Mouse (Mus musculus) midbrain, embryonic 16.5 days (tissue): ENCODE results near the gene Dnaaf2. TPM values are rescaled to one million over a fixed set of nuclear protein-coding genes. Genes with fewer than 3 reads are reported as not detected.

Source experiments
- ATAC-seq: fragments of 200-750 bp; cut with Nextera tagmentation; 2 replicates; pipeline ENCODE4 v1.8.0; 2017; ENCODE audit warnings: moderate TSS enrichment
- H3K27ac ChIP-seq: fragments of 300-500 bp; sonication (generic); 2 replicates; pipeline ENCODE4 v1.5.1; 2014; ENCODE audit warnings: mild to moderate bottlenecking, low read length, mixed read lengths
- H3K27me3 ChIP-seq: fragments of 300-500 bp; sonication (generic); 2 replicates; pipeline ENCODE4 v1.6.1; 2014; ENCODE audit warnings: low read depth, low read length, mixed read lengths; ENCODE audit not compliant: control insufficient read depth, insufficient read depth
- H3K36me3 ChIP-seq: fragments of 300-500 bp; sonication (generic); 2 replicates; pipeline ENCODE4 v1.6.1; 2014; ENCODE audit warnings: mild to moderate bottlenecking, low read length, moderate library complexity, mixed read lengths; ENCODE audit not compliant: control insufficient read depth, insufficient read depth
- H3K4me1 ChIP-seq: fragments of 300-500 bp; sonication (generic); 2 replicates; pipeline ENCODE4 v1.6.1; 2014; ENCODE audit warnings: mild to moderate bottlenecking, low read length, mixed read lengths; ENCODE audit not compliant: control insufficient read depth, insufficient read depth
- H3K4me2 ChIP-seq: fragments of 300-500 bp; sonication (generic); 2 replicates; pipeline ENCODE4 v1.6.1; 2014; ENCODE audit warnings: mild to moderate bottlenecking, low read length, mixed read lengths
- H3K4me3 ChIP-seq: fragments of 300-500 bp; sonication (generic); 2 replicates; pipeline ENCODE4 v1.5.1; 2014; ENCODE audit warnings: low read depth, mild to moderate bottlenecking, low read length, moderate library complexity, mixed read lengths
- H3K9ac ChIP-seq: fragments of 300-500 bp; sonication (generic); 2 replicates; pipeline ENCODE4 v1.6.1; 2014; ENCODE audit warnings: low read depth, low read length, mixed read lengths
- H3K9me3 ChIP-seq: fragments of 300-500 bp; sonication (generic); replicated peaks from 2 replicates; pipeline ENCODE4 v1.6.1; 2014; ENCODE audit warnings: mild to moderate bottlenecking, low read length, mixed read lengths; ENCODE audit not compliant: control insufficient read depth, poor library complexity, severe bottlenecking
- WGBS: fragments of 180-500 bp; shearing (Covaris S2); extraction: QIAGEN DNeasy Blood & Tissue Kit; methylation state at CpG from one replicate; pipeline ENCODE4 v1.1.7; 2014; 5-methylcytosine and 5-hydroxymethylcytosine counted together
- polyA plus RNA-seq: library from polyadenylated mRNA; unstranded; fragments of >200 nt; fragmentation: Nextera tagmentation; extraction: Ambion mirVana; gene quantifications from 2 replicates; pipeline ENCODE4 v1.2.1, GENCODE M21; 2015

Dnaaf2 gene
- polyA plus RNA-seq, 1 experiment from 2014 or later: 5.9 TPM

- ATAC-seq: no peak
- H3K4me2 ChIP-seq: no peak overlapping the region
- H3K4me3 ChIP-seq: no peak overlapping the region
- no peak overlapping the region for H3K9ac ChIP-seq
- no peaks in the 10 kb centered on the region for H3K27me3 ChIP-seq
- WGBS: 97% methylated on average over 1 of the region's 1 CpGs
- no peak overlapping the region for H3K27ac ChIP-seq
- H3K9me3 ChIP-seq: no peaks in the 10 kb centered on the region
- peaks cover 5% of the 10 kb centered on the region; the same call in 1 of the 2 replicates for H3K36me3 ChIP-seq
- peaks cover 18% of the 10 kb centered on the region for H3K4me1 ChIP-seq
Measured at GRCm38 (mm10) chr12:69190522-69190921, 7.7 kb downstream of the Dnaaf2 start.

GRCm38 (mm10) chr12:69190074-69190473 lies 8.2 kb downstream of the Dnaaf2 start:
- H3K4me2 ChIP-seq: no peak overlapping the region
- H3K27ac ChIP-seq: no peak overlapping the region
- no peaks in the 10 kb centered on the region for H3K27me3 ChIP-seq
- H3K4me3 ChIP-seq: no peak overlapping the region
- ATAC-seq: no peak
- peaks cover 20% of the 10 kb centered on the region for H3K4me1 ChIP-seq
- WGBS: 94% methylated on average over 9 of the region's 9 CpGs
- no peaks in the 10 kb centered on the region for H3K9me3 ChIP-seq
- no peak overlapping the region for H3K9ac ChIP-seq
- peaks cover 5% of the 10 kb centered on the region; the same call in 1 of the 2 replicates for H3K36me3 ChIP-seq

GRCm38 (mm10) chr12:69186811-69187471 lies 11.3 kb downstream of the Dnaaf2 start:
- Histone ChIP-seq H3K27me3 (no peaks in the 10 kb centered on the region), H3K36me3 (peaks cover 5% of the 10 kb centered on the region; the same call in 1 of the 2 replicates), H3K27ac (no peak overlapping the region), H3K4me2 (no peak overlapping the region; the same call in 1 of the 2 replicates), H3K9me3 (no peaks in the 10 kb centered on the region), H3K4me1 (peaks cover 30% of the 10 kb centered on the region), H3K4me3 (no peak overlapping the region), H3K9ac (no peak overlapping the region)
- no peak for ATAC-seq
- 75% methylated on average over 5 of the region's 5 CpGs for WGBS

- peak overlapping the region; percentile 87 for H3K9ac ChIP-seq
- peaks cover 30% of the 10 kb centered on the region for H3K4me1 ChIP-seq
- no peak for ATAC-seq
- 72% methylated on average over 7 of the region's 7 CpGs for WGBS
- no peaks in the 10 kb centered on the region for H3K9me3 ChIP-seq
- H3K4me2 ChIP-seq: peak overlapping the region; percentile 94
- peaks cover 5% of the 10 kb centered on the region; the same call in 1 of the 2 replicates for H3K36me3 ChIP-seq
- peak overlapping the region; percentile 88 for H3K4me3 ChIP-seq
- no peak overlapping the region for H3K27ac ChIP-seq
- H3K27me3 ChIP-seq: no peaks in the 10 kb centered on the region
Measured at GRCm38 (mm10) chr12:69185371-69185770, 12.9 kb downstream of the Dnaaf2 start.

- Histone ChIP-seq H3K27me3 (no peaks in the 10 kb centered on the region), H3K4me3 (peak overlapping the region; percentile 88), H3K36me3 (no peaks in the 10 kb centered on the region), H3K4me1 (peaks cover 30% of the 10 kb centered on the region), H3K9ac (peak overlapping the region; percentile 87), H3K27ac (peak overlapping the region; percentile 94), H3K4me2 (peak overlapping the region; percentile 94), H3K9me3 (no peaks in the 10 kb centered on the region)
- peak; percentile 80 for ATAC-seq
- WGBS: 1% methylated on average over 86 of the region's 86 CpGs
Measured at GRCm38 (mm10) chr12:69184342-69185295, 13.6 kb downstream of the Dnaaf2 start.

GRCm38 (mm10) chr12:69183583-69184308 lies 14.5 kb downstream of the Dnaaf2 start, which contains the start of the genes Rpl36al and Mgat2:
Gene Rpl36al (minus strand): TSS chr12:69184083.
Gene Mgat2 (plus strand): TSS chr12:69184157.
- no peaks in the 10 kb centered on the region for H3K27me3 ChIP-seq
- peak; percentile 99 for ATAC-seq
- WGBS: under 1% methylated on average over 73 of the region's 84 CpGs
- peak within 1 kb of the TSS; percentile 88 for H3K4me3 ChIP-seq
- no peaks in the 10 kb centered on the region for H3K9me3 ChIP-seq
- H3K4me2 ChIP-seq: peak within 1 kb of the TSS; percentile 94
- peak within 1 kb of the TSS; percentile 94 for H3K27ac ChIP-seq
- H3K9ac ChIP-seq: peak within 1 kb of the TSS; percentile 87
- H3K36me3 ChIP-seq: no peaks in the 10 kb centered on the region
- H3K4me1 ChIP-seq: peaks cover 30% of the 10 kb centered on the region

GRCm38 (mm10) chr12:69181800-69182199 lies 16.4 kb downstream of the Dnaaf2 start:
- ATAC-seq: no peak
- Histone ChIP-seq H3K27me3 (no peaks in the 10 kb centered on the region), H3K36me3 (no peaks in the 10 kb centered on the region), H3K4me2 (no peak overlapping the region), H3K9ac (no peak overlapping the region), H3K4me1 (peaks cover 21% of the 10 kb centered on the region), H3K9me3 (no peaks in the 10 kb centered on the region), H3K27ac (no peak overlapping the region), H3K4me3 (no peak overlapping the region)
- 93% methylated on average over 4 of the region's 4 CpGs for WGBS

- Histone ChIP-seq H3K27ac (no peak overlapping the region), H3K9ac (no peak overlapping the region), H3K4me1 (peaks cover 7% of the 10 kb centered on the region), H3K27me3 (no peaks in the 10 kb centered on the region), H3K9me3 (no peaks in the 10 kb centered on the region), H3K4me2 (no peak overlapping the region), H3K4me3 (no peak overlapping the region), H3K36me3 (no peaks in the 10 kb centered on the region)
- no peak for ATAC-seq
- 70% methylated on average over 12 of the region's 12 CpGs for WGBS
Measured at GRCm38 (mm10) chr12:69179371-69179770, 18.9 kb downstream of the Dnaaf2 start.
